Mouse (Mus musculus): Measurements from ENCODE around the gene Trappc3. TPM values are rescaled to one million over a fixed set of nuclear protein-coding genes. Genes with fewer than 3 reads are reported as not detected.

Trappc3 gene
- 15.2 and 15.3 TPM in 2 replicates for polyA plus RNA-seq (2012; ENCODE audit: low replicate concordance)

GRCm38 (mm10) chr4:126262119-126262807 lies at the start of gene Trappc3:
TSS of gene Trappc3 (plus strand) at chr4:126262325.

GRCm38 (mm10) chr4:126256131-126256791 lies 5.9 kb upstream of the Trappc3 start, which contains the start of gene Map7d1:
TSS of gene Map7d1 (minus strand) at chr4:126256343.

DNA sequence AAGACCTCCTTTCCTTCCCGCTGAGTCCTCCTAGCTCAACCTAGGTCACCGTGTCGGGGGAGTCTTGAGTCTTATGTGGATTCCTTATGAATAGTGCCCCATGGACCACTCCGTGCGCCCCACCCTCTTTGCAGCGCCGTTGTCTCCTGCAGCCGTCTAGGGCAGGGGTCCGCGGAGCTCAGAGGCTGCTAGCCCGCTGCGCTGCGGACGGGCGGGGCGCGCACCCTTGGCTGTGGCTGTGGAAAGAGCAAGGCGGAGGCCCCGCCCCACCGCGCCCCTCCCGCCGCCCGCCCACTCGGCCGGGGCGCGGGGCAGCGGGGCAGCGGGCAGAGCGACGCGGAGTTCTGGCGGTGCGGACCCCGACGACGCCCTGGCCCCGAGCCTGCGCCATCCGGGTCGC lies 24.4 kb downstream of the Trappc3 start, which contains the start of gene Col8a2:
Gene Col8a2 (plus strand): TSS at position 302 of the 400 bp plus-strand sequence.

DNA sequence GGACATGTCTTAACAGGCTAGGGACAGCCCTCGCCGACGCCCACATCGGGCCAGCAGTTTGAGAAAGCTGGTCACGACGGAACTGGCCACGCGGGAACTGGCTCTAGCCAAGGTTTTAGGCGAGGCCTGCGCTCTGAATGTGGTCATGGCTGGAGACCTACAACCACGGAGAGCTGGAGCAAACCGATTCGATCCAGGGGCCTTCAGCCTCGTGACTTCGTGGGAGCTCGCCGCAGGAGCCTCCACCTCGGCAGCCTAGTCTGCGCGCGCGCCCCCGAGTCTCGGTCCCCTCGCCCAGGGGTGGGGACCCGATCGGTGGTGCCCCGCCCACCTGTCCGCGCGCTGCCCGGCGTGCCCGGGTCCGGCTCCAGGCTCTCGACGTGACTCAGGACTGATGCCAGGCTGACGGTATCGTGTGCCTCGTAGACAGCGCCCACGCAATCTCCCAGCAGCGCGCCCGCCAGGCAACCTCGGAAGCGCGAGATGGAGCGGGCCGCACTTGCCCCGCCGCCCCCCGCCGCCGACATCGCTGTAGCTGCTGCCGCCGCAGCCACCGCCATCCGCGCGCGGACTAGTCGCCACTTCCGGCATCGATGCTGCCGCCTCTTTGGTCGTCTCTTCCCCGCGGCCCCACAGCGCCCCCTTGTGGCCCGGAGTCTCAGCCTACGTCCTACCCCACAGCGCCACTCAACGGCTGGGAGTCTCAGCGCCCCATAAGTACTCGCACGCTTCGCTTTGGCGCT lies 59.2 kb downstream of the Trappc3 start, which contains the start of gene Adprhl2:
Gene Adprhl2 (minus strand): TSS at position 593 of the 743 bp plus-strand sequence.

DNA sequence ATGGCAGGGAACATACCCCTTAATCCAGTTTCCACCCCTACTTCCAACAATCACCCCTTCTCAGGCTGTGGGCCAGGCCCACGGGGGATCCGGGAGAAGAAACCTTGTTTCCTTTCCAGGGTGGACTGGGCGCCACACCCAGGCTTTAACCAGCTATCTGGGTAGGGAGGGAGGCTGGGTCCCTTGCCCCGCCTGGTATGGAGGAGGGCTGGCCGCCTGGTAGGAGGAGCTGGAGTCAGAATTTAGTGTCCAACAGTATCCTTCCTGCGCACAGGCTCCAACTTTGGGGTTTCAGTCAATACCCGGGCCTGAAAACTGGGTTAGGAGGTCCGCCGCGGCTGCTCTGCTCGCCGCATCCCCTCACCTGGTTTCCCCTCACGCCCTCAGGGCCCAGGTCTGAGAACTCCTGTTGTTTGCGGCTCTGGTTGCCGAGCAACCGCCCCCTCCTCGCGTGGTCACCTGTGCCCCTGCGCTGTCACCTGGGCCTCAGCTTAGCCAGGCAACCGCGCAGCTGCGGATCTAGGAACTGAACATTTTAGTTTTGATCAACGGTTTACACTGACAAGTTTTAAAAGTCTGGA lies 63.2 kb downstream of the Trappc3 start, which contains the start of gene Tekt2:
Gene Tekt2 (minus strand): TSS at position 408 of the 581 bp plus-strand sequence.

Other genes with a start within 250 kb of the Trappc3 start
- 13.5 and 60.6 TPM in 2 replicates for gene Csf3r, start 237.8 kb upstream of the Trappc3 start, polyA plus RNA-seq (2012; ENCODE audit: low replicate concordance)
- gene Mrps15, start 215.4 kb upstream of the Trappc3 start, polyA plus RNA-seq (2012; ENCODE audit: low replicate concordance): 155 and 182 TPM in 2 replicates
- 0.92 TPM in 1 of 2 replicates, not detected in the other for gene Oscp1, start 203.8 kb upstream of the Trappc3 start, polyA plus RNA-seq (2012; ENCODE audit: low replicate concordance)
- 2.6 and 8.6 TPM in 2 replicates for gene Lsm10, start 165.7 kb upstream of the Trappc3 start, polyA plus RNA-seq (2012; ENCODE audit: low replicate concordance)
- gene Stk40, start 158.4 kb upstream of the Trappc3 start, polyA plus RNA-seq (2012; ENCODE audit: low replicate concordance): 69.8 and 110 TPM in 2 replicates
- 8.7 and 14.3 TPM in 2 replicates for gene Eva1b, start 114.6 kb upstream of the Trappc3 start, polyA plus RNA-seq (2012; ENCODE audit: low replicate concordance)
- 0.33 TPM in 1 of 2 replicates, not detected in the other for gene Sh3d21, start 98.8 kb upstream of the Trappc3 start, polyA plus RNA-seq (2012; ENCODE audit: low replicate concordance)
- gene Thrap3, start 59.6 kb upstream of the Trappc3 start, polyA plus RNA-seq (2012; ENCODE audit: low replicate concordance): 97.4 and 151 TPM in 2 replicates
- gene Map7d1, start 6.0 kb upstream of the Trappc3 start, polyA plus RNA-seq (2012; ENCODE audit: low replicate concordance): 78.1 and 183 TPM in 2 replicates
- 0.09 and 0.26 TPM in 2 replicates for gene Col8a2, start 24.5 kb downstream of the Trappc3 start, polyA plus RNA-seq (2012; ENCODE audit: low replicate concordance)
- gene Adprhl2, start 59.4 kb downstream of the Trappc3 start, polyA plus RNA-seq (2012; ENCODE audit: low replicate concordance): 37.0 and 51.8 TPM in 2 replicates
- not detected in 2 replicates for gene Tekt2, start 63.4 kb downstream of the Trappc3 start, polyA plus RNA-seq (2012; ENCODE audit: low replicate concordance)
- gene Ago3, start 167.2 kb downstream of the Trappc3 start, polyA plus RNA-seq (2012; ENCODE audit: low replicate concordance): 2.7 and 11.1 TPM in 2 replicates
- gene Ago1, start 206.3 kb downstream of the Trappc3 start, polyA plus RNA-seq (2012; ENCODE audit: low replicate concordance): 4.0 and 9.3 TPM in 2 replicates

Data from leukemia stem cell, adult 10-12 weeks (primary cell).